Mouse (Mus musculus): ENCODE data around the gene Lmcd1.

GRCm38 (mm10) chr6:112281935-112282334 is 8.4 kb downstream of the Lmcd1 start:
- no peak for TF ChIP-seq CTCF (IDR thresholded peaks at IDR 0.05; ENCODE audit: borderline replicate concordance, insufficient read depth, low read depth, low read length)
- no peak for TF ChIP-seq POLR2A (IDR thresholded peaks at IDR 0.05; ENCODE audit: borderline replicate concordance, insufficient read depth, low read length)

All from cerebellum, adult 2 months (tissue).